30 mouse cellular contexts compared by ENCODE assay signal in the genomic region with DNA sequence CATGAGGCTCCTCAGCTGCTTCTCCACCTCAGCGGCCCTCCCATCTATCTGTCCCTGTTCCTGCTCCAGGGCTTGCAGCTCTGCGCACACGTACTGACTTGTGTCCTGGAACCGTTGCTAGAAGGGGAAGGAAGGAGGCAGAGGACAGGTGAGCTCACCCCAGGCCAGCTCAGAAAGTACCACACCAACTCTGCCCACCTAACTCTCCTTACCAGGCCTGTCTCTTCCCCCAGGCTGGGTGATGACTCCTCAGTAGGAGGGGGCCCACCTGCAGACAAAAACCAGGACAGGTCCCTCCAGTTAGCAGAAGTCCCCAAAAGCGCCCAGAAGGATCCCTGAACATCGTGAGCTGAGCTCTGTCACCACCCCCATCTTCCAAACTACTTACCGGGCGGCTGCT. TPM values are rescaled to one million over a fixed set of nuclear protein-coding genes. Genes with fewer than 3 reads are reported as not detected.
"Had no signal": no experiment of that assay in that cellular context is flagged by ENCODE, and none has a peak within 500 bp of the region (broad histone marks: within the 10 kb centered on the region; RNA-seq: fewer than 3 reads in every experiment).

No protein-coding gene starts in this region.

- H3K27ac ChIP-seq: heart, embryonic 10.5 days; heart, embryonic 13.5 days; heart, embryonic 15.5 days; hindbrain, embryonic 13.5 days; hindbrain, embryonic 15.5 days; hindbrain, postnatal 0 days; kidney, embryonic 15.5 days; kidney, postnatal 0 days; limb, embryonic 13.5 days; limb, embryonic 15.5 days; liver, embryonic 14.5 days had no signal

- DNase-seq: gastrocnemius, postnatal 25 days; layer of hippocampus, postnatal 36 days had no signal

- H3K9me3 ChIP-seq: heart, embryonic 10.5 days; heart, embryonic 13.5 days; heart, embryonic 15.5 days; hindbrain, embryonic 13.5 days; hindbrain, embryonic 15.5 days; kidney, embryonic 15.5 days; limb, embryonic 13.5 days; limb, embryonic 15.5 days had no signal

- H3K9ac ChIP-seq: forebrain, postnatal 0 days; heart, embryonic 13.5 days; heart, embryonic 15.5 days; hindbrain, embryonic 13.5 days; hindbrain, embryonic 15.5 days; kidney, embryonic 15.5 days; limb, embryonic 15.5 days; liver, embryonic 14.5 days had no signal

- ATAC-seq: hindbrain, postnatal 0 days; intestine, embryonic 16.5 days had no signal

- H3K27me3 ChIP-seq: heart, embryonic 13.5 days; heart, embryonic 15.5 days; hindbrain, embryonic 13.5 days; hindbrain, embryonic 15.5 days; kidney, embryonic 15.5 days; limb, embryonic 13.5 days; limb, embryonic 15.5 days had no signal

- H3K4me2 ChIP-seq: heart, embryonic 13.5 days; heart, embryonic 15.5 days; hindbrain, embryonic 13.5 days; hindbrain, embryonic 15.5 days; kidney, embryonic 15.5 days; limb, embryonic 13.5 days; limb, embryonic 15.5 days had no signal

- H3K4me3 ChIP-seq: heart, embryonic 10.5 days; heart, embryonic 13.5 days; heart, embryonic 15.5 days; hindbrain, embryonic 13.5 days; hindbrain, embryonic 15.5 days; kidney, embryonic 15.5 days; limb, embryonic 13.5 days; limb, embryonic 15.5 days had no signal

RNA-seq across cellular contexts. Expression of a gene that starts 6.4 kb away (rescaled TPM):
- total RNA-seq: forebrain, postnatal 0 days; gastrocnemius, adult 18-20 months; gastrocnemius, postnatal 10 days; gastrocnemius, postnatal 25 days; heart, adult 18-20 months; heart, adult 8-10 months; heart, postnatal 14 days; heart, postnatal 36 days; hematopoietic stem cell, adult 5-6 weeks; hindbrain, postnatal 0 days; layer of hippocampus, adult 18-20 months; layer of hippocampus, postnatal 14 days; layer of hippocampus, postnatal 36 days; left cerebral cortex, adult 18-20 months; left cerebral cortex, postnatal 10 days; left cerebral cortex, postnatal 25 days; left cerebral cortex, postnatal 4 days had no signal
- polyA plus RNA-seq: heart, embryonic 10.5 days; heart, embryonic 13.5 days; large intestine, adult 2 months; limb, embryonic 11.5 days had no signal
